Mouse (Mus musculus) thymus, adult 18-20 months (tissue): ENCODE results near the gene Ism2.
"Not testable (repeated sequence)": the region's sequence is repeated elsewhere in the genome, so short reads cannot be mapped to it uniquely, and the experiment has no call there.

Experiments
- DNase-seq, 2 experiments: peaks; one replicate each; pipeline ENCODE4 v3.0.0; 2022; ENCODE audit warnings: mixed read lengths in 2 of 2

The Ism2 gene

GRCm38 (mm10) chr12:87299657-87300440, at the start of gene Ism2:
Gene Ism2 (minus strand): TSS chr12:87299705.
- DNase-seq = no peak

GRCm38 (mm10) chr12:87348029-87348428, 48.5 kb upstream of the Ism2 start:
- DNase-seq = no peak

GRCm38 (mm10) chr12:87347511-87347910, 48.0 kb upstream of the Ism2 start:
- no peak for DNase-seq

GRCm38 (mm10) chr12:87343084-87343605, 43.6 kb upstream of the Ism2 start:
- no peak for DNase-seq

- DNase-seq = no peak
Measured at GRCm38 (mm10) chr12:87338082-87338481, 38.6 kb upstream of the Ism2 start.

GRCm38 (mm10) chr12:87334886-87335285, 35.4 kb upstream of the Ism2 start:
- DNase-seq = no peak

GRCm38 (mm10) chr12:87333794-87334193, 34.3 kb upstream of the Ism2 start:
- DNase-seq = no peak

- no peak for DNase-seq
Measured at GRCm38 (mm10) chr12:87332511-87332910, 33.0 kb upstream of the Ism2 start.

- no peak for DNase-seq
Measured at GRCm38 (mm10) chr12:87331908-87332307, 32.4 kb upstream of the Ism2 start.

- no peak for DNase-seq
Measured at GRCm38 (mm10) chr12:87331053-87331456, 31.6 kb upstream of the Ism2 start.

- DNase-seq = no peak
Measured at GRCm38 (mm10) chr12:87330213-87330612, 30.7 kb upstream of the Ism2 start.

- no peak for DNase-seq
Measured at GRCm38 (mm10) chr12:87328025-87328424, 28.5 kb upstream of the Ism2 start.

- no peak for DNase-seq
Measured at GRCm38 (mm10) chr12:87327610-87328009, 28.1 kb upstream of the Ism2 start.

- DNase-seq = no peak
Measured at GRCm38 (mm10) chr12:87325452-87325851, 25.9 kb upstream of the Ism2 start.

- no peak for DNase-seq
Measured at GRCm38 (mm10) chr12:87319229-87319628, 19.7 kb upstream of the Ism2 start.

- no peak for DNase-seq
Measured at GRCm38 (mm10) chr12:87317951-87318350, 18.4 kb upstream of the Ism2 start.

- DNase-seq = no peak
Measured at GRCm38 (mm10) chr12:87313098-87313497, 13.6 kb upstream of the Ism2 start.

- not testable (repeated sequence) for DNase-seq
Measured at GRCm38 (mm10) chr12:87306584-87306844, 7.0 kb upstream of the Ism2 start.

GRCm38 (mm10) chr12:87305767-87306583, 6.5 kb upstream of the Ism2 start:
- DNase-seq = no peak

- no peak for DNase-seq
Measured at GRCm38 (mm10) chr12:87301189-87301588, 1.7 kb upstream of the Ism2 start.

- no peak for DNase-seq
Measured at GRCm38 (mm10) chr12:87300441-87300690, 861 bp upstream of the Ism2 start.

GRCm38 (mm10) chr12:87299037-87299656, 358 bp downstream of the Ism2 start:
- no peak for DNase-seq

GRCm38 (mm10) chr12:87293934-87294333, 5.6 kb downstream of the Ism2 start:
- DNase-seq = no peak

- no peak for DNase-seq
Measured at GRCm38 (mm10) chr12:87289100-87289499, 10.4 kb downstream of the Ism2 start.
